Mouse (Mus musculus): ENCODE results near the gene Stx6.

GRCm38 (mm10) chr1:155202472-155202871, 44.0 kb downstream of the Stx6 start:
- TF ChIP-seq GATA1 (IDR thresholded peaks at IDR 0.05; ENCODE audit: low read length) (no peak), TAL1 (IDR thresholded peaks at IDR 0.05; ENCODE audit: low read length) (no peak)
